Mouse (Mus musculus): ENCODE measurements around the gene Tmem117.

The Tmem117 gene

GRCm38 (mm10) chr15:94771691-94772090 is 142.7 kb downstream of the Tmem117 start:
- DNase-seq, result no peak

GRCm38 (mm10) chr15:94776119-94777069 is 147.4 kb downstream of the Tmem117 start:
- DNase-seq, result no peak

GRCm38 (mm10) chr15:94781556-94781955 is 152.5 kb downstream of the Tmem117 start:
- DNase-seq, result no peak

- DNase-seq, result no peak
These were observed 164.4 kb downstream of the Tmem117 start for GRCm38 (mm10) chr15:94793455-94793854.

GRCm38 (mm10) chr15:94795484-94795883 is 166.5 kb downstream of the Tmem117 start:
- DNase-seq, result no peak

GRCm38 (mm10) chr15:94798236-94798635 is 169.2 kb downstream of the Tmem117 start:
- no peak for DNase-seq

- no peak for DNase-seq
These were observed 172.4 kb downstream of the Tmem117 start for GRCm38 (mm10) chr15:94801462-94801861.

- no peak for DNase-seq
These were observed 173.8 kb downstream of the Tmem117 start for GRCm38 (mm10) chr15:94802820-94803219.

- no peak for DNase-seq
These were observed 174.8 kb downstream of the Tmem117 start for GRCm38 (mm10) chr15:94803624-94804342.

GRCm38 (mm10) chr15:94806005-94806404 is 177.0 kb downstream of the Tmem117 start:
- no peak for DNase-seq

- no peak for DNase-seq
These were observed 182.5 kb downstream of the Tmem117 start for GRCm38 (mm10) chr15:94811550-94811949.

GRCm38 (mm10) chr15:94814213-94815100 is 185.4 kb downstream of the Tmem117 start:
- DNase-seq, result no peak

- DNase-seq, result no peak
These were observed 206.6 kb downstream of the Tmem117 start for GRCm38 (mm10) chr15:94835634-94836033.

GRCm38 (mm10) chr15:94838646-94839045 is 209.6 kb downstream of the Tmem117 start:
- DNase-seq, result no peak

GRCm38 (mm10) chr15:94847501-94847900 is 218.5 kb downstream of the Tmem117 start:
- no peak for DNase-seq

GRCm38 (mm10) chr15:94859641-94860040 is 230.6 kb downstream of the Tmem117 start:
- no peak for DNase-seq

GRCm38 (mm10) chr15:94861173-94861572 is 232.1 kb downstream of the Tmem117 start:
- no peak for DNase-seq

- no peak for DNase-seq
These were observed 235.1 kb downstream of the Tmem117 start for GRCm38 (mm10) chr15:94864134-94864533.

GRCm38 (mm10) chr15:94868372-94868771 is 239.3 kb downstream of the Tmem117 start:
- DNase-seq, result no peak

GRCm38 (mm10) chr15:94885026-94885425 is 256.0 kb downstream of the Tmem117 start:
- DNase-seq, result no peak

GRCm38 (mm10) chr15:94893201-94893600 is 264.2 kb downstream of the Tmem117 start:
- DNase-seq, result no peak

GRCm38 (mm10) chr15:94894086-94894485 is 265.1 kb downstream of the Tmem117 start:
- no peak for DNase-seq

- no peak for DNase-seq
These were observed 266.6 kb downstream of the Tmem117 start for GRCm38 (mm10) chr15:94895681-94896080.

Data from lung, postnatal 4 days (tissue).